9 mouse cellular contexts compared by ENCODE assay signal in genomic region chr4:52429310-52430198, GRCm38 (mm10). TPM values are rescaled to one million over a fixed set of nuclear protein-coding genes. Genes with fewer than 3 reads are reported as not detected.
DNase-seq lines count a peak whose midpoint lies in the region; ATAC-seq and TF ChIP-seq lines count a peak whose summit lies in the region.
"Had no signal": no experiment of that assay in that cellular context is flagged by ENCODE, and none has a peak within 500 bp of the region (broad histone marks: within the 10 kb centered on the region; RNA-seq: fewer than 3 reads in every experiment).

No protein-coding gene starts in this region.

- 39% methylated on average over 7 of the region's 7 CpGs for WGBS in kidney, embryonic 15.5 days
- WGBS in midbrain, embryonic 14.5 days = 58% methylated on average over 7 of the region's 7 CpGs

- 0 out of 2 replicates have a peak overlapping the region, but pooled peaks have one; percentile 12 for H3K4me2 ChIP-seq in kidney, embryonic 15.5 days
- H3K4me2 ChIP-seq in midbrain, embryonic 14.5 days (ENCODE audit: low read length) = no peak overlapping the region
- H3K4me2 ChIP-seq: hindbrain, embryonic 15.5 days had no signal

- H3K27ac ChIP-seq in layer of hippocampus, adult 2 months = peak overlapping the region; percentile 18; the same call in 1 of the 2 replicates
- H3K27ac ChIP-seq in kidney, embryonic 15.5 days = no peak overlapping the region
- H3K27ac ChIP-seq in midbrain, embryonic 14.5 days (replicated peaks; ENCODE audit: low read depth, low read length) = no peak overlapping the region
- H3K27ac ChIP-seq: hindbrain, embryonic 15.5 days had no signal

- H3K4me1 ChIP-seq in kidney, embryonic 15.5 days = no peaks in the 10 kb centered on the region
- H3K4me1 ChIP-seq in midbrain, embryonic 14.5 days (ENCODE audit: control insufficient read depth, insufficient read depth, low read length) = no peaks in the 10 kb centered on the region
- H3K4me1 ChIP-seq: hindbrain, embryonic 15.5 days had no signal

- ATAC-seq in kidney, embryonic 15.5 days (replicated peaks; ENCODE audit: low FRiP score) = peak; percentile 89
- ATAC-seq in midbrain, embryonic 14.5 days (ENCODE audit: low FRiP score, low TSS enrichment) = no peak
- no peak for ATAC-seq in CD4-positive, CD25-positive, alpha-beta regulatory T cell, adult 4 months

- intact Hi-C loops in gastrocnemius, postnatal 36 days (cut with DNase I) = no loop called here

- no peak overlapping the region for H3K4me3 ChIP-seq in layer of hippocampus, adult 2 months
- H3K4me3 ChIP-seq in kidney, embryonic 15.5 days (replicated peaks) = no peak overlapping the region
- no peak overlapping the region for H3K4me3 ChIP-seq in midbrain, embryonic 14.5 days (replicated peaks; ENCODE audit: low read depth, low read length)
- H3K4me3 ChIP-seq: hindbrain, embryonic 15.5 days had no signal

- H3K9me3 ChIP-seq in kidney, embryonic 15.5 days (replicated peaks) = no peaks in the 10 kb centered on the region
- H3K9me3 ChIP-seq in midbrain, embryonic 14.5 days (ENCODE audit: control insufficient read depth, low read length) = no peaks in the 10 kb centered on the region
- H3K9me3 ChIP-seq: hindbrain, embryonic 15.5 days had no signal

- no peaks in the 10 kb centered on the region for H3K27me3 ChIP-seq in kidney, embryonic 15.5 days
- H3K27me3 ChIP-seq in midbrain, embryonic 14.5 days (ENCODE audit: control insufficient read depth, insufficient read depth, low read length) = no peaks in the 10 kb centered on the region
- H3K27me3 ChIP-seq: hindbrain, embryonic 15.5 days had no signal

- TF ChIP-seq CTCF in layer of hippocampus, adult 2 months (conservative IDR thresholded peaks at IDR 0.05) = no peak

- H3K9ac ChIP-seq in kidney, embryonic 15.5 days = no peak overlapping the region
- no peak overlapping the region for H3K9ac ChIP-seq in midbrain, embryonic 14.5 days (replicated peaks; ENCODE audit: low read length)
- H3K9ac ChIP-seq: hindbrain, embryonic 15.5 days had no signal

- DNase-seq in layer of hippocampus, adult 2 months (ENCODE audit: low spot score in 2 of 2) = no peak
- no peak for DNase-seq in layer of hippocampus, adult 9-11 months
- DNase-seq in embryo, embryonic 9.5 days (ENCODE audit: extremely low spot score) = peak; percentile 59
- DNase-seq in midbrain, embryonic 14.5 days = peak; percentile 37
- no peak for DNase-seq in urinary bladder, adult 2 months (ENCODE audit: low spot score)
- DNase-seq in gastrocnemius, postnatal 36 days = no peak

- no peaks in the 10 kb centered on the region for H3K36me3 ChIP-seq in kidney, embryonic 15.5 days
- H3K36me3 ChIP-seq in midbrain, embryonic 14.5 days (ENCODE audit: control insufficient read depth, insufficient read depth, low read length) = no peaks in the 10 kb centered on the region
- H3K36me3 ChIP-seq: hindbrain, embryonic 15.5 days had no signal

RNA-seq across cellular contexts. Expression of gene Smc2, which starts 9.5 kb away (rescaled TPM):
- 10 to 100 TPM; 11.0 to 12.2 TPM for total RNA-seq in layer of hippocampus, adult 2 months (2021)
- 198 and 226 TPM in 2 replicates for polyA plus RNA-seq in kidney, embryonic 15.5 days (2015; fragmentation: Nextera tagmentation; extraction: Ambion mirVana)
- polyA plus RNA-seq in midbrain, embryonic 14.5 days (2014; fragmentation: Nextera tagmentation; extraction: Ambion mirVana) = 43.3 and 70.0 TPM in 2 replicates
- polyA plus RNA-seq in urinary bladder, adult 2 months (2012; rRNA removed) = 2.3 and 3.0 TPM in 2 replicates
- 10 to 100 TPM; 48.9 to 49.1 TPM for polyA plus RNA-seq in CD4-positive, CD25-positive, alpha-beta regulatory T cell, adult 4 months (2017; shearing (Covaris generic))
- total RNA-seq in gastrocnemius, postnatal 36 days (2021) = 1 to 10 TPM; 1.2 to 1.9 TPM

Comparison
In these comparisons a context has a peak if more than half of its experiments do, and no peak if none do; other contexts are left out.
1. DNase-seq: peak in embryo, embryonic 9.5 days (single experiment) and midbrain, embryonic 14.5 days (single experiment); none in layer of hippocampus, adult 2 months (0 of 2), layer of hippocampus, adult 9-11 months (single experiment), urinary bladder, adult 2 months (single experiment) and gastrocnemius, postnatal 36 days (0 of 2).
2. RNA of gene Smc2, which starts 9.5 kb away (polyA plus RNA-seq): 198 to 226 TPM in kidney, embryonic 15.5 days, 43.3 to 70.0 TPM in midbrain, embryonic 14.5 days and 48.9 to 49.1 TPM in CD4-positive, CD25-positive, alpha-beta regulatory T cell, adult 4 months; 2.3 to 3.0 TPM in urinary bladder, adult 2 months; every median in the first group is over 10 times any median in the second.